Mouse (Mus musculus) c-Kit-negative CD71-positive TER-119-positive erythroid progenitor cells, embryonic 14.5 days (primary cell): ENCODE results near the gene Dennd6b.

Experiments
- DNase-seq: peaks from one replicate; pipeline ENCODE4 v3.0.0-alpha.2; 2013; ENCODE audit warnings: low read depth, low spot score

Gene Dennd6b

GRCm38 (mm10) chr15:89181561-89182270 lies 14.6 kb downstream of the Dennd6b start:
- no peak for DNase-seq

- DNase-seq = no peak
Measured at GRCm38 (mm10) chr15:89180571-89181229, 15.6 kb downstream of the Dennd6b start, which contains the start of gene Plxnb2. Plxnb2 (minus strand) TSS chr15:89180788.

- DNase-seq = no peak
Measured at GRCm38 (mm10) chr15:89180081-89180541, 16.2 kb downstream of the Dennd6b start.

GRCm38 (mm10) chr15:89179630-89179964 lies 16.7 kb downstream of the Dennd6b start:
- DNase-seq = no peak

GRCm38 (mm10) chr15:89178954-89179629 lies 17.2 kb downstream of the Dennd6b start:
- no peak for DNase-seq

- DNase-seq = no peak
Measured at GRCm38 (mm10) chr15:89178260-89178860, 17.9 kb downstream of the Dennd6b start.

GRCm38 (mm10) chr15:89177576-89178259 lies 18.6 kb downstream of the Dennd6b start:
- no peak for DNase-seq

- no peak for DNase-seq
Measured at GRCm38 (mm10) chr15:89177121-89177520, 19.2 kb downstream of the Dennd6b start.

- DNase-seq = no peak
Measured at GRCm38 (mm10) chr15:89175411-89176155, 20.7 kb downstream of the Dennd6b start.

- no peak for DNase-seq
Measured at GRCm38 (mm10) chr15:89174889-89175339, 21.4 kb downstream of the Dennd6b start.

GRCm38 (mm10) chr15:89173906-89174214 lies 22.4 kb downstream of the Dennd6b start:
- DNase-seq = no peak

GRCm38 (mm10) chr15:89173024-89173905 lies 23.0 kb downstream of the Dennd6b start:
- no peak for DNase-seq

- DNase-seq = no peak
Measured at GRCm38 (mm10) chr15:89172276-89172935, 23.9 kb downstream of the Dennd6b start.

GRCm38 (mm10) chr15:89171526-89172051 lies 24.7 kb downstream of the Dennd6b start:
- DNase-seq = no peak

GRCm38 (mm10) chr15:89170102-89170501 lies 26.2 kb downstream of the Dennd6b start:
- no peak for DNase-seq

GRCm38 (mm10) chr15:89169431-89169830 lies 26.9 kb downstream of the Dennd6b start:
- DNase-seq = no peak

- DNase-seq = no peak
Measured at GRCm38 (mm10) chr15:89168922-89169321, 27.4 kb downstream of the Dennd6b start.

- no peak for DNase-seq
Measured at GRCm38 (mm10) chr15:89165478-89165877, 30.8 kb downstream of the Dennd6b start.

- DNase-seq = no peak
Measured at GRCm38 (mm10) chr15:89161397-89161796, 34.9 kb downstream of the Dennd6b start.
